8 mouse cellular contexts compared by ENCODE assay signal in genomic region chr12:85496755-85497154, GRCm38 (mm10). TPM values are rescaled to one million over a fixed set of nuclear protein-coding genes. Genes with fewer than 3 reads are reported as not detected.
A peak's percentile ranks its signal among the peaks of the same experiment; 100 is the strongest.
DNase-seq lines count a peak whose midpoint lies in the region; ATAC-seq and TF ChIP-seq lines count a peak whose summit lies in the region.

No protein-coding gene starts in this region.

- H3K9me3 ChIP-seq in heart, embryonic 11.5 days (replicated peaks; ENCODE audit: control insufficient read depth, low read length) = peaks cover 4% of the 10 kb centered on the region

- H3K4me1 ChIP-seq in heart, adult 2 months (ENCODE audit: control insufficient read depth, insufficient read depth, low read length) = 0 out of 2 replicates have a peak, but pooled peaks cover 1% of the 10 kb centered on the region
- H3K4me1 ChIP-seq in heart, embryonic 11.5 days (ENCODE audit: control insufficient read depth, insufficient read depth, low read length) = 0 out of 2 replicates have a peak, but pooled peaks cover 4% of the 10 kb centered on the region

- TF ChIP-seq CTCF in heart, adult 2 months (IDR thresholded peaks at IDR 0.05) = peak; percentile 90

- no peaks in the 10 kb centered on the region for H3K36me3 ChIP-seq in heart, adult 2 months (ENCODE audit: control insufficient read depth, insufficient read depth, low read length)
- no peaks in the 10 kb centered on the region for H3K36me3 ChIP-seq in heart, embryonic 11.5 days (ENCODE audit: control insufficient read depth, insufficient read depth, low read length)

- TF ChIP-seq POLR2A in heart, adult 2 months (IDR thresholded peaks at IDR 0.05; ENCODE audit: insufficient read depth, low read depth, low read length) = no peak

- WGBS in heart, adult 2 months = 18% methylated on average over 7 of the region's 7 CpGs
- 24% methylated on average over 7 of the region's 7 CpGs for WGBS in heart, embryonic 11.5 days (ENCODE audit: insufficient replicate concordance)

- H3K27me3 ChIP-seq in heart, adult 2 months (ENCODE audit: control insufficient read depth, insufficient read depth, low read length) = no peaks in the 10 kb centered on the region
- no peaks in the 10 kb centered on the region for H3K27me3 ChIP-seq in heart, embryonic 11.5 days (ENCODE audit: control insufficient read depth, insufficient read depth, low read length)

- no peak overlapping the region for H3K4me2 ChIP-seq in heart, embryonic 11.5 days

- H3K4me3 ChIP-seq in heart, adult 2 months = no peak overlapping the region
- H3K4me3 ChIP-seq in heart, embryonic 11.5 days (ENCODE audit: low read depth, low read length) = no peak overlapping the region

- no peak overlapping the region for H3K27ac ChIP-seq in heart, adult 2 months
- H3K27ac ChIP-seq in heart, embryonic 11.5 days (ENCODE audit: low read depth, low read length) = no peak overlapping the region

- intact Hi-C loops in heart, adult 2 months (cut with DNase I) = loop anchor here (1.0 kb wide), 1 partner anchor 167 kb away; no protein-coding TSS in a partner anchor

- peak; percentile 50; the same call in 1 of the 2 replicates for TF ChIP-seq EP300 in heart, adult 2 months (IDR thresholded peaks at IDR 0.05; ENCODE audit: insufficient read depth, low read depth, low read length)

- peak; percentile 61 to 71 for DNase-seq in heart, adult 2 months
- peak; percentile 64 for DNase-seq in MEL-GATA-1-ER (ENCODE audit: extremely low read depth, low read depth)
- DNase-seq in cerebellum, adult 8-10 months = peak; percentile 72
- DNase-seq in gastrocnemius, postnatal 25 days = peak; percentile 41
- DNase-seq in layer of hippocampus, postnatal 14 days (ENCODE audit: low spot score in 2 of 2) = peak; percentile 41 to 72
- peak; percentile 82 for DNase-seq in mesoderm, embryonic 11.5 days (ENCODE audit: low read depth, low spot score)
- DNase-seq in spleen, postnatal 4 days (ENCODE audit: low spot score in 2 of 2) = peak; percentile 68 to 88

- H3K9ac ChIP-seq in heart, adult 2 months (ENCODE audit: low read depth, low read length) = no peak overlapping the region
- no peak overlapping the region for H3K9ac ChIP-seq in heart, embryonic 11.5 days (ENCODE audit: low read depth, low read length)

- ATAC-seq in heart, embryonic 11.5 days (replicated peaks; ENCODE audit: insufficient number of reproducible peaks, low FRiP score, low TSS enrichment) = no peak

- H3K79me2 ChIP-seq in heart, adult 2 months (replicated peaks; ENCODE audit: control insufficient read depth, insufficient read depth, low read length) = no peaks in the 10 kb centered on the region

RNA-seq across cellular contexts. Expression of gene Fos, which starts 23.1 kb away (rescaled TPM):
- 1 to 10 TPM; 3.0 to 5.7 TPM for total RNA-seq in heart, adult 2 months (2021)
- 9.1 and 12.6 TPM in 2 replicates for polyA plus RNA-seq in heart, adult 2 months (2012; rRNA removed)
- 4.5 and 6.3 TPM in 2 replicates for polyA plus RNA-seq in heart, embryonic 11.5 days (2014; fragmentation: Nextera tagmentation; extraction: Ambion mirVana)
- total RNA-seq in gastrocnemius, postnatal 25 days (2021) = 10 to 100 TPM in 1 of 2 experiments, 1 to 10 TPM in 1; 5.1 to 11.6 TPM
- 10 to 100 TPM; 12.9 to 16.5 TPM for total RNA-seq in layer of hippocampus, postnatal 14 days (2021)
